Mouse (Mus musculus) embryonic stem cell, embryonic (primary cell): ENCODE measurements around the gene Shisal2a.

Experiments
- CTCF ChIA-PET, 4 experiments: fragments of 300-600 bp in 2 of 4; fragments of 350-600 bp in 2 of 4; sonication (Branson Sonifier 250); formaldehyde crosslinking; loops; one replicate each; lab custom pipeline; 2022; ENCODE audit warnings: inconsistent platforms in 2 of 4; lab: Charles Lee
- POLR2A ChIA-PET, 4 experiments: fragments of 300-600 bp in 2 of 4; fragments of 350-600 bp in 2 of 4; sonication (Branson Sonifier 250); formaldehyde crosslinking; loops; one replicate each; lab custom pipeline; 2022; ENCODE audit warnings: antibody characterized with exemption in 4 of 4, inconsistent platforms in 1 of 4; lab: Charles Lee

The Shisal2a gene

DNA sequence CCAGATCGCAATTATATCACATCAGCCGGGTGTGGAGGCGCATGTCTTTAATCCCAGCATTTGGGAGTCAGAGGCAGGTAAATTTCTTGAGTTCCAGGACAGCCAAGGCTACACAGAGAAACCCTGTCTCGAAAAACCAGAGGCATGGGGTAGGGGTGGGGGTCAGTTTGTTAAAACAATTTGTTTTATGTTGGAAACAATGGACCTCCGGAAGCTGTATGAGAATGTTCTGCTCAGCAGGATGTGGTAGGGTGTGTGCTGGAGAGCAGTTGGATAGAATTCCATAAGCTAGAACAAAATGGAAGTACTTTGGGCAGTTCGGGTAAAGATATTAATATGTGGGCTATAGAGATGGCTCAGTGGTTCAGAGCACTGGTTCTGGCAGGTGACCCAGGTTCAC is 47.7 kb downstream of the Shisal2a start:
- ChIA-PET CTCF (interaction anchor here in 2 of 4 experiments (0.6 to 1.5 kb wide), 3 partner anchors 8 to 13 kb away, joined by 3 to 4 read pairs (median 3); no protein-coding TSS in a partner anchor), POLR2A (interaction anchor here in 3 of 4 experiments (1.1 to 3.9 kb wide), 8 partner anchors 8 to 446 kb away, joined by 3 to 21 read pairs (median 4); partner anchors contain the start of genes Coa7 (in 2 of the 3), Orc1 (in 1 of the 3), Prpf38a (in 1 of the 3) and Zyg11b (in 1 of the 3))

DNA sequence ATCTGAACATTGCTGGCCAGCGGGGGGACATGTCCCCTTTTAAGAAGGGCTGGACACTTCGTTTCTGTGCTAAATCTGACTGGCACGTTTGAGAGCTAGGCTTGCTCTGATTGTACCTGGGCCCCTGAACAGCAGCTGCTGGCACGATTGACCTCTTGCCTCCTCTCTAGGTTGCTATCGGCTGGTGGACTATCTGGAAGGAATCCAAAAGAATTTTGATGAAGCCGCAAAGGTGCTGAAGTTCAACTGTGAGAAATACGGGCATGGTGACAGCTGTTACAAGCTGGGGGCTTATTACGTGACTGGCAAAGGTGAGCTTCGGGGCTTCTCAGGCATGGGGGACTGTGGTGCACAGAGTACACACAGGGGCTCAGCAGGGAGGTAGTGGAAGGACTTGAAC is 51.1 kb downstream of the Shisal2a start:
- CTCF ChIA-PET = interaction anchor here in 2 of 4 experiments (0.7 to 1.5 kb wide), 3 partner anchors 35 to 113 kb away, joined by 3 to 7 read pairs (median 4); no protein-coding TSS in a partner anchor
- POLR2A ChIA-PET = interaction anchor here in 3 of 4 experiments (0.7 to 1.7 kb wide), 17 partner anchors 17 to 288 kb away, joined by 3 to 8 read pairs (median 3); partner anchors contain the start of genes Cc2d1b (in 1 of the 3), Orc1 (in 1 of the 3) and Prpf38a (in 1 of the 3)

DNA sequence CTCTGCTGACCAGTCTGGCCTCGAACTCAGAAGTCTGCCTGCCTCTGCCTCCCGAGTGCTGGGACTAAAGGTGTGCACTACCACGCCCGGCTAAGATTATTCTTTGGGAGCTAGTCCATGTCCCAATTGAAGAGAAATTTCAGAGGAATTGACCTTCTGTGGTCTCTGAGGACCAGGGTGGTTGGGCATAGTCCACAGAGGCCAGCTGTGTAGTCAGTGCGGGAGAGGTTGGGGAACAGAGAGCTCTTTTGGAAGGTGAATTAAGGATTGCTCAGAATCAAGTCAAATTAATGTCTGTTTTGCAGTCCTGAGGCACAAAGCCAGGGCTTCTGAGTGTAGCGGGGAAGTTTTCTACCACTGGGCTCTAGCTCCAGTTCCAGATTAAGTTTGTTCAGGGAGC is 53.3 kb downstream of the Shisal2a start:
- ChIA-PET CTCF (interaction anchor here in 2 of 4 experiments (0.5 to 1.6 kb wide), 2 partner anchors 9 to 23 kb away, joined by 4 to 9 read pairs; no protein-coding TSS in a partner anchor), POLR2A (interaction anchor here (0.6 to 2.4 kb wide), 22 partner anchors 8 to 741 kb away, joined by 3 to 14 read pairs (median 3); partner anchors contain the start of genes Cc2d1b (in 2 of the 4), Zyg11b (in 2 of the 4), 0610037L13Rik (in 1 of the 4) and Gpx7 (in 1 of the 4))

DNA sequence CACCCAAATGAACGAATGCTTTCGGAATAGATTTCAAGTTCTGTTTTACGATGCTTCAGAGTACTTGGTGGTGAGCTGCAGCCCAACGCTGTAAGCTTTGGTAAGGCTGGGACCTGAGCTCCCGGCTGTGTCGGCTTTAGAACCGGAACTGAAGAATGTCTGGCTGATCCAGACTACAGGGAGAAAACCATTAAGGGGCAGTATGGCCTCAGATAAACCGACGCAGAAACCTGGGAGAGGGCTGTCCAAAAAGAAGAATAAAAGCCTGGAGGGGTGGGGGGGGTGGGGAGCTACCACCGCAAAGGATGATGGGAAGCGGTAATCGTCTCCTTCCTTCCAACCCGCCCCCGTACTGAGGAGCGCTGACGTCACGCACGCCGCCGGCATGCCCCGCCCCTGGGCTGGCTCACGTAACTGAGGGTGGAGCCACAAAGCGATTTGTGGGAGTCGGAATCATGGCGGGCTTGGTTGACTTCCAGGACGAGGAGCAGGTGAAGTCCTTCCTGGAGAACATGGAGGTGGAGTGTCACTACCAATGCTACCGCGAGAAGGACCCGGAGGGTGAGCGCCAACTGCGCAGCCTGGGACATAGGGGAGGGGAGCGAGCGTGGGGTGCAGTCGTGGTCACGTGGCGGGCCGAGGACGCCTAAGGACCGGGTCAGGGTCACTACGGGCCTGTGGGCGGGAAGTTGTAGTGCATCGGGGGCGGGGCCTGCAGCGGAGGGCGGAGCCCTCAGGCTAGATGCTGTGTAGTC is 55.2 kb downstream of the Shisal2a start, which contains the start of gene Coa7:
Gene Coa7, plus strand, starts transcription at position 411 of the 755 bp plus-strand sequence.
- ChIA-PET POLR2A (interaction anchor here (0.5 to 2.7 kb wide), 82 partner anchors 8 to 499 kb away, joined by 3 to 37 read pairs (median 4); partner anchors contain the start of genes Zyg11b (in 4 of the 4), Cc2d1b (in 3 of the 4), Orc1 (in 3 of the 4) and Prpf38a (in 3 of the 4)), CTCF (interaction anchor here (0.6 to 1.7 kb wide), 12 partner anchors 8 to 390 kb away, joined by 3 to 13 read pairs (median 4); partner anchors contain the start of genes Cc2d1b (in 1 of the 4) and Tut4 (in 1 of the 4))

DNA sequence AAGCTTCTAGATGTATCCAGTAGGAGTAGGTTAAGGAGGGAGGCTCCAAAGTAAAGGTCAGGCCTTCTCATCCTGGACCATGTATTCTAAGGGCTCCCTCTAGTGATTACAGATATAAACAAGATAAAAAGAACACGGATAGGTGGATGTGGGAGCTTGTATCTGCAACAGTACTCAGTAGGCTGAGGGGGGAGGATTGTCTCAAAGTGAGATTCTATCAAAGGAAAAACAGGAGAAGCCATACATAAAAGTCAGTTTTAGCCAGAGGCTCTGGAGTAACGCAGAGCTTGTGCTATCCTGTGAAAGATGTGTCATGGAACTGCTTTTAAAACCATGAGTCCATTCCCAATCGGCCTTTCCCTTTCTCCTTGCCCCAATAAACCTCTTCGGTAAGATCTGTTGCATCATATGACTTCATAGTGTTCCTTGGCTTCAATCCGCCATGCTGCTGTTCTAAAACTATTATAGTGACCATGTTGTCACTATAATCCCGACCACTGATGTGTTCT is 56.0 kb downstream of the Shisal2a start:
- ChIA-PET POLR2A (interaction anchor here (0.5 to 2.7 kb wide), 82 partner anchors 9 to 441 kb away, joined by 3 to 37 read pairs (median 4); partner anchors contain the start of genes Zyg11b (in 4 of the 4), Cc2d1b (in 3 of the 4), Orc1 (in 3 of the 4) and Prpf38a (in 3 of the 4)), CTCF (interaction anchor here (0.5 to 2.4 kb wide), 25 partner anchors 8 to 434 kb away, joined by 3 to 13 read pairs (median 3); partner anchors contain the start of genes Cc2d1b (in 1 of the 4), Echdc2 (in 1 of the 4) and Tut4 (in 1 of the 4))

DNA sequence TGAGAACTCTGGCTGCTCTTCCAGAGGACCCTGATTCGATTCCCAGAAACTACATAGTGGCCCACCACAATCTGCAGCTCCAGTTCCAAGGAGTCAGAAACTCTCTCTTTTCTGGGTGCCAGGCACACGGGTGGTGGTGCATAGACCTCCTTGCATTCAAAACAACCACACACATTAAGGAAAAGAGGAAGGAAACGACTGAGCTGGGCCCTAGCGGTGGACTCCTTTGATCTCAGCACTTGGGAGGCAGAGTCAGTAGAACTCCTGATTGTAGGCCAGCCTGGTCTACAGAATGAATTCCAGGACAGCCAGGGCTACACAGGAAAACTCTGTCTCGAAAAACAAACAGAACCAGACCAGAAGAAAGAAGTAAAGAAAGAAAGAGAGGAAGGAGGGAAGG is 59.6 kb downstream of the Shisal2a start:
- ChIA-PET CTCF (interaction anchor here in 2 of 4 experiments (0.6 to 1.3 kb wide), 3 partner anchors 71 to 367 kb away, joined by 3 to 5 read pairs (median 3); partner anchors contain the start of gene Echdc2 (in 1 of the 2)), POLR2A (interaction anchor here in 1 of 4 experiments (0.7 kb wide), 2 partner anchors 141 to 830 kb away, joined by 3 read pairs; no protein-coding TSS in a partner anchor)

DNA sequence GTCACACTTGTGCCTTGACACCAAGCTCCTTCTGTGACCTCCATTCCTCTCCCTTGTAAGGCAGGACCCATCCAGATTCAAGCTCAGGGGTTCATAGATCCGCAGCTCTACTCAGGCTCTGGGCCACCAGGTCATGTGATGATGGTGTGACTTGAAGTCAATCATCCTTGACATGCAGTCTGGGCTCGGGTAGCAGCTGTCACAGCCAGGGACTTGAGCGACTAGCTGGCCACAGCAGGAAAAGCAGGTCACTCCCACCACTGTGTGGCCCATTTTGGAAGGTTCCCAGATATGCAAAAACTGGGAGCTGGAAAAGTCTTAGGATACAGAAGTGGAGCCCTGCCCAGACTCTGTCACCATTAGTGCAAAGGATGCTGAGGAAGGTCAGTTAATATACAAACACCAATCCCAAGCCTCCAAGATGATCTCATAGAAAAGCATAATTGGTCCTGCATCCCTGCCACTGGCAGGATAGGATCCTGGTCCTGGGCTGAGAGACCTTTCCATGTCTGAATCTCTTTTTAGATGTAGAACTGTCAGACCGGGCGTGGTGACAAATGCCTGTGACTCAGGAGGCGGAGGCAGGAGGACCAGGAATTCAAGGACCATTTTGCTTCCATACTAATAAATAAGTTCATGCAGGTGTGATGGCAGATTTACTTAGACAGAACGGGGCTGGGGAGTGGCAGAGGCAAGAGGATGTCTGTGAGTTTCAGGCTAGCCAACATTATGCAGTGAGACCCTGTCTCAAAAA is 62.3 kb downstream of the Shisal2a start:
- ChIA-PET CTCF (interaction anchor here in 2 of 4 experiments (0.6 to 0.8 kb wide), 4 partner anchors 11 to 74 kb away, joined by 4 to 5 read pairs (median 4); partner anchors contain the start of gene Zyg11b (in 1 of the 2)), POLR2A (interaction anchor here in 2 of 4 experiments (0.6 to 1.8 kb wide), 5 partner anchors 10 to 155 kb away, joined by 3 to 6 read pairs (median 3); partner anchors contain the start of gene Echdc2 (in 1 of the 2))

DNA sequence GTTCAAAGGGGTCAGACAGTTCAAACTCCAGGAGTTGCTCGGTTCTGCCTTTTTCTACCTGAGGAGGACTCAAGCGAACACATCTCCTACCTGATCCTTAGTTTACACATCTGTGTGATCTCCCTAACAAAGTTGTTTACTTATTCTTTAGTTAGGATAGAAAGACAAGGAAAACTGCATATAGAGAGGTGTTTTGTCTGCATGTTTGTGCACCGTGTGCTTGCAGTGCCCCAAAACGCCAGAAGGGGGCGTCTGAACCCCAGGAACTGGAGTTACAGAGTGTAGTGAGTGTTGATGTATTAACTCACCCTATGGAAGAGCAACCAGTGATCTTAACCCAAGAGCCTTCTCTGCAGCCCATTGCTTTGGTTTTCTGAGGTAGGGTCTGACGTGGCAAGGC is 63.4 kb downstream of the Shisal2a start:
- CTCF ChIA-PET = no interaction called here
- POLR2A ChIA-PET = interaction anchor here in 3 of 4 experiments (1.0 to 2.6 kb wide), 9 partner anchors 8 to 471 kb away, joined by 3 to 14 read pairs (median 5); partner anchors contain the start of genes Coa7 (in 1 of the 3) and Echdc2 (in 1 of the 3)

DNA sequence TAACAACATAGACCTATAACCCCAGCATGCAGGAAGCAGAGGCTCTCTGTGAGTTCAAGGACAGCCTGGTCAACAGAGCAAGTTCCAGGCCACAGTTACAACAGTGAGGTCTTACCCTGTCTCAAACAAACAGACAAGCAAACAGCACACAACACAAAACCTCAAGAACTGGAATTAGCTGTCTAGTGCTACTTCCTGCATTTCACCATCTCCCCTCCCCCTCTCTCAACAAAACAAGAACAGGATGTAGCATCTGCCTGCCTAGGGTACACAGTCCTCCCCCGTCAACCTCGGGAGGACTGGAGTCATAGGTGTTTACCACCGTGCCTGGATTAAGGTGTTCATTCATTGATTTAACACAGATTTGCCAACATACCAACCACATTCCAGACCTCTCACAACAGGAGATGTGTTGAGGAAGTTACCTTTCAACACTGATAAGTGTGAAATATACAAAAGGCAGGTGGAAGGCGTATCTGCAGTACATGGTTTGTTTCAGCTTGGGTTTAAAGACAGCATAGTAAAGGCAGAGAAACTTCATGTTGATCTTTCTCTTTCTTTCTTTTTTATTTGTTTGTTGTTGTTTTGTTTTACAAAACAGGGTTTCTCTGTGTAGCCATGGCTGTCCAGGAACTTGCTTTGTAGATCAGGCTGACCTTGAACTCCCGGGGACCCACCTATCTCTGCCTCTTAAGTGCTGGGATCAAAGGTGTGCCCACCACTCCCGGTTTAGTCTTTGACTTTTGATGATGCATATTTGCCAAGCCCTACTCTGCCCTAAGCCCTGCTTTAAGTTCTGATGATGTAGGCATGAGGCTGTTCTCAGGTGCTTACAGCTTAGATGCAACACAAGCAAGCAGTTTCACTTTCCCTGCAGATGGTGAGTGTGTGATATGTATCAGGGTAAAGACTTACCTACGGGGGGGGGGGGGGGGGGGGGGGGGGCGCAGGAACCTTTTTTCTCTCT is 64.2 kb downstream of the Shisal2a start:
- ChIA-PET POLR2A (interaction anchor here (0.6 to 4.0 kb wide), 23 partner anchors 8 to 470 kb away, joined by 3 to 21 read pairs (median 4); partner anchors contain the start of genes Coa7 (in 3 of the 4) and Zyg11b (in 1 of the 4)), CTCF (interaction anchor here in 2 of 4 experiments (0.6 to 0.9 kb wide), 4 partner anchors 9 to 300 kb away, joined by 3 to 9 read pairs (median 6); partner anchors contain the start of gene Coa7 (in 1 of the 2))
